Mouse (Mus musculus) ovary, postnatal 36 days (tissue): ENCODE measurements around the gene Myzap.
"Not testable (repeated sequence)": the region's sequence is repeated elsewhere in the genome, so short reads cannot be mapped to it uniquely, and the experiment has no call there.

Source experiments
- DNase-seq: peaks from one replicate; pipeline ENCODE4 v3.0.0; 2022; ENCODE audit warnings: low spot score, mixed read lengths

The Myzap gene

GRCm38 (mm10) chr9:71543443-71544222 is 48.5 kb downstream of the Myzap start:
- peak; percentile 78 for DNase-seq

- DNase-seq: no peak
Measured at GRCm38 (mm10) chr9:71542292-71542691, 49.9 kb downstream of the Myzap start.

GRCm38 (mm10) chr9:71540739-71541138 is 51.4 kb downstream of the Myzap start:
- no peak for DNase-seq

- DNase-seq: no peak
Measured at GRCm38 (mm10) chr9:71535730-71536129, 56.4 kb downstream of the Myzap start.

- no peak for DNase-seq
Measured at GRCm38 (mm10) chr9:71535036-71535435, 57.1 kb downstream of the Myzap start.

- no peak for DNase-seq
Measured at GRCm38 (mm10) chr9:71529960-71530359, 62.2 kb downstream of the Myzap start.

GRCm38 (mm10) chr9:71527438-71527837 is 64.7 kb downstream of the Myzap start:
- no peak for DNase-seq

GRCm38 (mm10) chr9:71523901-71524300 is 68.3 kb downstream of the Myzap start:
- DNase-seq: no peak

- DNase-seq: no peak
Measured at GRCm38 (mm10) chr9:71519836-71520235, 72.3 kb downstream of the Myzap start.

GRCm38 (mm10) chr9:71517487-71517886 is 74.7 kb downstream of the Myzap start:
- no peak for DNase-seq

- no peak for DNase-seq
Measured at GRCm38 (mm10) chr9:71515862-71516261, 76.3 kb downstream of the Myzap start.

GRCm38 (mm10) chr9:71513566-71513965 is 78.6 kb downstream of the Myzap start:
- DNase-seq: no peak

GRCm38 (mm10) chr9:71512899-71513298 is 79.3 kb downstream of the Myzap start:
- no peak for DNase-seq

- DNase-seq: no peak
Measured at GRCm38 (mm10) chr9:71498391-71499182, 93.6 kb downstream of the Myzap start.

GRCm38 (mm10) chr9:71496637-71497036 is 95.5 kb downstream of the Myzap start:
- no peak for DNase-seq

- no peak for DNase-seq
Measured at GRCm38 (mm10) chr9:71493771-71494170, 98.4 kb downstream of the Myzap start.

- DNase-seq: no peak
Measured at GRCm38 (mm10) chr9:71492296-71493025, 99.7 kb downstream of the Myzap start.

- no peak for DNase-seq
Measured at GRCm38 (mm10) chr9:71490076-71490475, 102.1 kb downstream of the Myzap start.

GRCm38 (mm10) chr9:71486127-71486526 is 106.0 kb downstream of the Myzap start:
- DNase-seq: no peak

- peak; percentile 94 for DNase-seq
Measured at GRCm38 (mm10) chr9:71485475-71486094, 106.6 kb downstream of the Myzap start, which contains the start of gene Polr2m. TSS of gene Polr2m (minus strand) at chr9:71485935.

GRCm38 (mm10) chr9:71484871-71485474 is 107.2 kb downstream of the Myzap start:
- no peak for DNase-seq

GRCm38 (mm10) chr9:71483872-71484271 is 108.3 kb downstream of the Myzap start:
- DNase-seq: not testable (repeated sequence)
